Mouse (Mus musculus) heart, adult 8-10 months (tissue): ENCODE measurements at regions not wholly inside any gene's neighbourhood (a gene's known extent, or its start where the extent isn't known, plus 50 kb on each side); places are given as distances from the start of the nearest gene placed in this dataset.
"Not testable (repeated sequence)": the region's sequence is repeated elsewhere in the genome, so short reads cannot be mapped to it uniquely, and the experiment has no call there.

Experiments
- DNase-seq: peaks from one replicate; pipeline ENCODE4 v3.0.0; 2022; ENCODE audit warnings: low spot score

- DNase-seq, result no peak
These were observed 82.9 kb upstream of the Rfc3 start for GRCm38 (mm10) chr5:151733991-151734390.

- DNase-seq, result no peak
These were observed 74.6 kb upstream of the Rfc3 start for GRCm38 (mm10) chr5:151725619-151726018.

GRCm38 (mm10) chr5:151724403-151724802, 73.4 kb upstream of the Rfc3 start:
- DNase-seq, result not testable (repeated sequence)

- DNase-seq, result no peak
These were observed 71.4 kb upstream of the Rfc3 start for GRCm38 (mm10) chr5:151722458-151722857.

- DNase-seq, result not testable (repeated sequence)
These were observed 68.7 kb upstream of the Rfc3 start for GRCm38 (mm10) chr5:151719757-151720156.

- no peak for DNase-seq
These were observed 66.9 kb upstream of the Rfc3 start for GRCm38 (mm10) chr5:151717923-151718322.

GRCm38 (mm10) chr5:151705226-151705625, 54.2 kb upstream of the Rfc3 start:
- peak; percentile 3 for DNase-seq

GRCm38 (mm10) chr5:151704049-151704448, 53.0 kb upstream of the Rfc3 start:
- DNase-seq, result no peak
